Mouse (Mus musculus) myocyte (in vitro differentiated cells): ENCODE data around the gene Slc12a8. TPM values are rescaled to one million over a fixed set of nuclear protein-coding genes. Genes with fewer than 3 reads are reported as not detected.

Experiments
- H3K27me3 ChIP-seq: one replicate; pipeline ENCODE4 v1.6.1; 2011; ENCODE audit not compliant: control insufficient read depth, insufficient read depth, insufficient read length
- H3K36me3 ChIP-seq: one replicate; pipeline ENCODE4 v1.6.1; 2011; ENCODE audit not compliant: control insufficient read depth, insufficient read depth
- H3K4me2 ChIP-seq: one replicate; pipeline ENCODE4 v1.6.1; 2011; ENCODE audit warnings: low read depth, control low read depth
- H3K4me3 ChIP-seq: one replicate; pipeline ENCODE4 v1.5.1; 2011; ENCODE audit warnings: mild to moderate bottlenecking, control low read depth, moderate library complexity
- H3K79me2 ChIP-seq: one replicate; pipeline ENCODE4 v1.6.1; 2011; ENCODE audit not compliant: control insufficient read depth, insufficient read depth
- H3ac ChIP-seq: one replicate; pipeline ENCODE4 v1.6.1; 2011; ENCODE audit not compliant: control insufficient read depth, insufficient read length
- CEBPB ChIP-seq: IDR thresholded peaks from 2 replicates; pipeline ENCODE4 v1.6.1; 2011; ENCODE audit warnings: mild to moderate bottlenecking, moderate library complexity; ENCODE audit not compliant: poor library complexity, insufficient read depth, severe bottlenecking
- E2F4 ChIP-seq: IDR thresholded peaks from one replicate; pipeline ENCODE4 v1.6.1; 2011; ENCODE audit warnings: mild to moderate bottlenecking, control low read depth, moderate library complexity; ENCODE audit not compliant: insufficient read depth
- MAX ChIP-seq: IDR thresholded peaks from one replicate; pipeline ENCODE4 v1.6.1; 2011; ENCODE audit warnings: low read depth, mild to moderate bottlenecking, control low read depth
- MYOD1 ChIP-seq, 3 experiments: IDR thresholded peaks; one replicate each; pipeline ENCODE4 v1.6.1; 2011; ENCODE audit warnings: control low read depth in 2 of 3, low read depth in 2 of 3, mild to moderate bottlenecking in 2 of 3, moderate library complexity in 1 of 3; ENCODE audit not compliant: insufficient read length in 2 of 3, control insufficient read depth in 1 of 3
- MYOG ChIP-seq, 3 experiments: IDR thresholded peaks; one replicate each; pipeline ENCODE4 v1.6.1; 2011; ENCODE audit warnings: control low read depth in 2 of 3, low read depth in 2 of 3, mild to moderate bottlenecking in 2 of 3; ENCODE audit not compliant: insufficient read length in 2 of 3, control insufficient read depth in 1 of 3, insufficient read depth in 1 of 3
- POLR2A ChIP-seq: IDR thresholded peaks from one replicate; pipeline ENCODE4 v1.6.1; 2011; ENCODE audit warnings: low read depth, mild to moderate bottlenecking, control low read depth, moderate library complexity; ENCODE audit not compliant: insufficient read length
- POLR2AphosphoS2 ChIP-seq: IDR thresholded peaks from one replicate; pipeline ENCODE4 v1.6.1; 2011; ENCODE audit warnings: low read depth, control low read depth; ENCODE audit not compliant: insufficient read length
- REST ChIP-seq: IDR thresholded peaks from one replicate; pipeline ENCODE4 v1.6.1; 2011; ENCODE audit warnings: mild to moderate bottlenecking, control low read depth, moderate library complexity; ENCODE audit not compliant: insufficient read depth, insufficient read length
- SRF ChIP-seq: IDR thresholded peaks from one replicate; pipeline ENCODE4 v1.6.1; 2011; ENCODE audit warnings: low read depth; ENCODE audit not compliant: control insufficient read depth, insufficient read length
- TCF12 ChIP-seq: IDR thresholded peaks from one replicate; pipeline ENCODE4 v1.6.1; 2011; ENCODE audit warnings: mild to moderate bottlenecking, control low read depth; ENCODE audit not compliant: poor library complexity, insufficient read depth, severe bottlenecking
- TCF3 ChIP-seq: IDR thresholded peaks from one replicate; pipeline ENCODE4 v1.6.1; 2011; ENCODE audit warnings: low read depth, control low read depth; ENCODE audit not compliant: insufficient read length
- USF1 ChIP-seq: IDR thresholded peaks from one replicate; pipeline ENCODE4 v1.6.1; 2011; ENCODE audit warnings: low read depth, mild to moderate bottlenecking, control low read depth, moderate library complexity
- polyA plus RNA-seq: library from polyadenylated mRNA; unstranded; fragments of >200 nt; fragmentation: generic; extraction: Trizol; gene quantifications from one replicate; pipeline ENCODE4 v1.2.1, GENCODE M21; 2012; ENCODE audit warnings: missing spikeins

Gene Slc12a8
- polyA plus RNA-seq, 1 experiment: 0.42 TPM

- H3K27me3 ChIP-seq: no peaks in the 10 kb centered on the region
- no peak overlapping the region for H3ac ChIP-seq
- no peak overlapping the region for H3K4me3 ChIP-seq
- no peaks in the 10 kb centered on the region for H3K36me3 ChIP-seq
- no peaks in the 10 kb centered on the region for H3K79me2 ChIP-seq
- TF ChIP-seq SRF: no peak
- TF ChIP-seq TCF3: no peak
- no peak for TF ChIP-seq POLR2A
- no peak for TF ChIP-seq CEBPB
- TF ChIP-seq POLR2AphosphoS2: no peak
- TF ChIP-seq MYOD1 (IDR thresholded peaks at IDR 0.05; ENCODE audit: control insufficient read depth in 1 of 3, insufficient read length in 2 of 3, low read depth in 2 of 3): no peak
- TF ChIP-seq REST: no peak
- no peak for TF ChIP-seq MYOG (IDR thresholded peaks at IDR 0.05; ENCODE audit: control insufficient read depth in 1 of 3, insufficient read depth in 1 of 3, insufficient read length in 2 of 3, low read depth in 2 of 3)
- TF ChIP-seq USF1: no peak
- no peak for TF ChIP-seq TCF12
- no peak overlapping the region for H3K4me2 ChIP-seq
These were observed 153.2 kb downstream of the Slc12a8 start for GRCm38 (mm10) chr16:33670340-33670739.

- H3K27me3 ChIP-seq: no peaks in the 10 kb centered on the region
- no peak overlapping the region for H3K4me2 ChIP-seq
- no peaks in the 10 kb centered on the region for H3K36me3 ChIP-seq
- H3ac ChIP-seq: no peak overlapping the region
- no peak overlapping the region for H3K4me3 ChIP-seq
- no peak for TF ChIP-seq REST
- no peak for TF ChIP-seq MAX
- TF ChIP-seq TCF3: no peak
- TF ChIP-seq POLR2AphosphoS2: no peak
- TF ChIP-seq CEBPB: no peak
- TF ChIP-seq MYOG (IDR thresholded peaks at IDR 0.05; ENCODE audit: control insufficient read depth in 1 of 3, insufficient read depth in 1 of 3, insufficient read length in 2 of 3, low read depth in 2 of 3): no peak
- no peak for TF ChIP-seq E2F4
- TF ChIP-seq MYOD1 (IDR thresholded peaks at IDR 0.05; ENCODE audit: control insufficient read depth in 1 of 3, insufficient read length in 2 of 3, low read depth in 2 of 3): no peak
- no peak for TF ChIP-seq TCF12
- no peak for TF ChIP-seq SRF
- no peak for TF ChIP-seq USF1
- no peak for TF ChIP-seq POLR2A
- H3K79me2 ChIP-seq: no peaks in the 10 kb centered on the region
These were observed 153.8 kb downstream of the Slc12a8 start for GRCm38 (mm10) chr16:33670933-33671332.

- Histone ChIP-seq H3K79me2 (no peaks in the 10 kb centered on the region), H3K36me3 (no peaks in the 10 kb centered on the region), H3K4me3 (no peak overlapping the region), H3K27me3 (no peaks in the 10 kb centered on the region), H3ac (no peak overlapping the region), H3K4me2 (no peak overlapping the region)
- TF ChIP-seq TCF12 (no peak), REST (no peak), MYOG (IDR thresholded peaks at IDR 0.05; ENCODE audit: control insufficient read depth in 1 of 3, insufficient read depth in 1 of 3, insufficient read length in 2 of 3, low read depth in 2 of 3) (no peak), MYOD1 (IDR thresholded peaks at IDR 0.05; ENCODE audit: control insufficient read depth in 1 of 3, insufficient read length in 2 of 3, low read depth in 2 of 3) (no peak), CEBPB (no peak), USF1 (no peak), MAX (no peak), TCF3 (no peak), E2F4 (no peak), POLR2AphosphoS2 (no peak)
These were observed 155.1 kb downstream of the Slc12a8 start for GRCm38 (mm10) chr16:33672188-33672587.

GRCm38 (mm10) chr16:33672643-33673042 lies 155.5 kb downstream of the Slc12a8 start:
- no peak for TF ChIP-seq SRF
- no peak for TF ChIP-seq TCF3
- no peak for TF ChIP-seq REST
- TF ChIP-seq POLR2A: no peak
- no peak for TF ChIP-seq E2F4
- no peak for TF ChIP-seq MAX
- no peak for TF ChIP-seq MYOD1 (IDR thresholded peaks at IDR 0.05; ENCODE audit: control insufficient read depth in 1 of 3, insufficient read length in 2 of 3, low read depth in 2 of 3)
- TF ChIP-seq USF1: no peak
- TF ChIP-seq TCF12: no peak
- TF ChIP-seq POLR2AphosphoS2: no peak
- TF ChIP-seq CEBPB: no peak
- TF ChIP-seq MYOG (IDR thresholded peaks at IDR 0.05; ENCODE audit: control insufficient read depth in 1 of 3, insufficient read depth in 1 of 3, insufficient read length in 2 of 3, low read depth in 2 of 3): no peak
- H3K79me2 ChIP-seq: no peaks in the 10 kb centered on the region
- H3K36me3 ChIP-seq: no peaks in the 10 kb centered on the region
- H3K4me3 ChIP-seq: no peak overlapping the region
- H3K27me3 ChIP-seq: no peaks in the 10 kb centered on the region
- no peak overlapping the region for H3K4me2 ChIP-seq
- H3ac ChIP-seq: no peak overlapping the region

GRCm38 (mm10) chr16:33673530-33674109 lies 156.5 kb downstream of the Slc12a8 start:
- Histone ChIP-seq H3ac (no peak overlapping the region), H3K4me2 (no peak overlapping the region), H3K79me2 (no peaks in the 10 kb centered on the region), H3K36me3 (no peaks in the 10 kb centered on the region), H3K4me3 (no peak overlapping the region), H3K27me3 (no peaks in the 10 kb centered on the region)
- TF ChIP-seq MYOD1 (IDR thresholded peaks at IDR 0.05; ENCODE audit: control insufficient read depth in 1 of 3, insufficient read length in 2 of 3, low read depth in 2 of 3) (no peak), MYOG (IDR thresholded peaks at IDR 0.05; ENCODE audit: control insufficient read depth in 1 of 3, insufficient read depth in 1 of 3, insufficient read length in 2 of 3, low read depth in 2 of 3) (no peak), TCF3 (no peak), SRF (no peak), REST (no peak), CEBPB (no peak)
